In genomic region chr1:120859546-120859945, GRCm38 (mm10) we compare ENCODE assay signal across 21 mouse cellular contexts.
DNase-seq lines count a peak whose midpoint lies in the region; ATAC-seq and TF ChIP-seq lines count a peak whose summit lies in the region.
"Had no signal": no experiment of that assay in that cellular context is flagged by ENCODE, and none has a peak within 500 bp of the region (broad histone marks: within the 10 kb centered on the region; RNA-seq: fewer than 3 reads in every experiment).

No protein-coding gene starts in this region.

- H3K4me3 ChIP-seq in kidney, adult 2 months (ENCODE audit: insufficient read depth, low read depth, low read length): no peak overlapping the region
- no peak overlapping the region for H3K4me3 ChIP-seq in limb, embryonic 11.5 days (ENCODE audit: low read depth, low read length)
- no peak overlapping the region for H3K4me3 ChIP-seq in heart, embryonic 11.5 days (ENCODE audit: low read depth, low read length)
- H3K4me3 ChIP-seq: embryonic facial prominence, embryonic 12.5 days; erythroblast, embryonic 14.5 days; forebrain, embryonic 13.5 days; hindbrain, embryonic 10.5 days; limb, embryonic 15.5 days; liver, embryonic 15.5 days; midbrain, embryonic 13.5 days had no signal

- DNase-seq in kidney, adult 2 months: peak; percentile 2
- DNase-seq in kidney, adult 18-20 months: no peak
- DNase-seq in adrenal gland, adult 8-10 months: peak; percentile 36
- peak; percentile 58 for DNase-seq in embryo, embryonic 10 days (ENCODE audit: low spot score)
- peak; percentile 34 for DNase-seq in limb, embryonic 11.5 days (ENCODE audit: low spot score)
- DNase-seq in c-Kit-positive CD71-positive TER-119-positive erythroid progenitor cells, embryonic 14.5 days (ENCODE audit: low spot score): no peak
- DNase-seq in ovary, postnatal 14 days (ENCODE audit: low spot score): no peak
- DNase-seq: cerebellum, adult 18-20 months; cerebellum, postnatal 25 days; gastrocnemius, postnatal 36 days; right cerebral cortex, postnatal 4 days; thymus, adult 2 months had no signal

- H3K4me1 ChIP-seq in kidney, adult 2 months (ENCODE audit: control insufficient read depth, insufficient read depth, low read length): no peaks in the 10 kb centered on the region
- H3K4me1 ChIP-seq in limb, embryonic 11.5 days (ENCODE audit: control insufficient read depth, insufficient read depth, low read length): peaks cover 4% of the 10 kb centered on the region; the same call in 1 of the 2 replicates
- H3K4me1 ChIP-seq in heart, embryonic 11.5 days (ENCODE audit: control insufficient read depth, insufficient read depth, low read length): no peaks in the 10 kb centered on the region
- H3K4me1 ChIP-seq: embryonic facial prominence, embryonic 12.5 days; forebrain, embryonic 13.5 days; liver, embryonic 15.5 days; midbrain, embryonic 13.5 days had no signal

- H3K27me3 ChIP-seq in kidney, adult 2 months (replicated peaks; ENCODE audit: control insufficient read depth, insufficient read depth, low read length): no peaks in the 10 kb centered on the region
- H3K27me3 ChIP-seq in limb, embryonic 11.5 days (ENCODE audit: control insufficient read depth, insufficient read depth, low read length): no peaks in the 10 kb centered on the region
- H3K27me3 ChIP-seq in heart, embryonic 11.5 days (ENCODE audit: control insufficient read depth, insufficient read depth, low read length): no peaks in the 10 kb centered on the region
- H3K27me3 ChIP-seq: embryonic facial prominence, embryonic 12.5 days; forebrain, embryonic 13.5 days; limb, embryonic 15.5 days; liver, embryonic 15.5 days; midbrain, embryonic 13.5 days had no signal

- no peak overlapping the region for H3K4me2 ChIP-seq in limb, embryonic 11.5 days (ENCODE audit: low read depth, severe bottlenecking)
- H3K4me2 ChIP-seq in heart, embryonic 11.5 days: no peak overlapping the region
- H3K4me2 ChIP-seq: embryonic facial prominence, embryonic 12.5 days; forebrain, embryonic 13.5 days; limb, embryonic 15.5 days; liver, embryonic 15.5 days; midbrain, embryonic 13.5 days had no signal

- TF ChIP-seq POLR2A in kidney, adult 2 months (IDR thresholded peaks at IDR 0.05; ENCODE audit: low read depth, low read length): no peak

- H3K9ac ChIP-seq in limb, embryonic 11.5 days (ENCODE audit: low read length): no peak overlapping the region
- H3K9ac ChIP-seq in heart, embryonic 11.5 days (ENCODE audit: low read depth, low read length): no peak overlapping the region
- H3K9ac ChIP-seq: embryonic facial prominence, embryonic 12.5 days; forebrain, embryonic 13.5 days; limb, embryonic 15.5 days; liver, embryonic 15.5 days; midbrain, embryonic 13.5 days had no signal

- TF ChIP-seq CTCF in kidney, adult 2 months (conservative IDR thresholded peaks at IDR 0.05; ENCODE audit: insufficient read depth, insufficient read length, low read depth, low read length): no peak

- H3K9me3 ChIP-seq in limb, embryonic 11.5 days (ENCODE audit: control insufficient read depth, low read length): no peaks in the 10 kb centered on the region
- H3K9me3 ChIP-seq in heart, embryonic 11.5 days (replicated peaks; ENCODE audit: control insufficient read depth, low read length): no peaks in the 10 kb centered on the region
- H3K9me3 ChIP-seq: embryonic facial prominence, embryonic 12.5 days; forebrain, embryonic 13.5 days; hindbrain, embryonic 10.5 days; limb, embryonic 15.5 days; liver, embryonic 15.5 days; midbrain, embryonic 13.5 days had no signal

- H3K36me3 ChIP-seq in kidney, adult 2 months (ENCODE audit: control insufficient read depth, insufficient read depth, low read length): no peaks in the 10 kb centered on the region
- no peaks in the 10 kb centered on the region for H3K36me3 ChIP-seq in limb, embryonic 11.5 days (ENCODE audit: control insufficient read depth, insufficient read depth, low read length)
- no peaks in the 10 kb centered on the region for H3K36me3 ChIP-seq in heart, embryonic 11.5 days (ENCODE audit: control insufficient read depth, insufficient read depth, low read length)
- H3K36me3 ChIP-seq: embryonic facial prominence, embryonic 12.5 days; G1E; hindbrain, embryonic 10.5 days; limb, embryonic 15.5 days; liver, embryonic 15.5 days; midbrain, embryonic 13.5 days had no signal

- 0 out of 2 replicates have a peak, but pooled peaks have one; percentile 26 for ATAC-seq in limb, embryonic 11.5 days (ENCODE audit: insufficient number of reproducible peaks, low FRiP score, low TSS enrichment, low read depth)
- no peak for ATAC-seq in heart, embryonic 11.5 days (replicated peaks; ENCODE audit: insufficient number of reproducible peaks, low FRiP score, low TSS enrichment)
- ATAC-seq: forebrain, embryonic 13.5 days; midbrain, embryonic 13.5 days had no signal

- WGBS in kidney, adult 2 months: 33% methylated on average over 5 of the region's 5 CpGs
- whole genome bisulfite sequencing in limb, embryonic 11.5 days: 6% methylated on average over 5 of the region's 5 CpGs
- WGBS in heart, embryonic 11.5 days (ENCODE audit: insufficient replicate concordance): 58% methylated on average over 5 of the region's 5 CpGs

- H3K27ac ChIP-seq in kidney, adult 2 months (ENCODE audit: insufficient read depth, low read depth, low read length): no peak overlapping the region
- H3K27ac ChIP-seq in limb, embryonic 11.5 days (replicated peaks; ENCODE audit: low read depth, low read length): no peak overlapping the region
- H3K27ac ChIP-seq in heart, embryonic 11.5 days (ENCODE audit: low read depth, low read length): no peak overlapping the region
- H3K27ac ChIP-seq: embryonic facial prominence, embryonic 12.5 days; forebrain, embryonic 13.5 days; hindbrain, embryonic 10.5 days; limb, embryonic 15.5 days; liver, embryonic 15.5 days; midbrain, embryonic 13.5 days had no signal

Comparison
In these comparisons a context has a peak if more than half of its experiments do, and no peak if none do; other contexts are left out.
1. DNase-seq: peak in kidney, adult 2 months (single experiment), adrenal gland, adult 8-10 months (single experiment), embryo, embryonic 10 days (single experiment) and limb, embryonic 11.5 days (single experiment); none in kidney, adult 18-20 months (single experiment), c-Kit-positive CD71-positive TER-119-positive erythroid progenitor cells, embryonic 14.5 days (single experiment) and ovary, postnatal 14 days (single experiment).